Mouse (Mus musculus) central nervous system, embryonic 11.5 days (tissue): ENCODE measurements around the gene Lrrc36. TPM values are rescaled to one million over a fixed set of nuclear protein-coding genes. Genes with fewer than 3 reads are reported as not detected.

Experiments
- polyA plus RNA-seq: library from polyadenylated mRNA; depleted of rRNA; stranded (reverse); fragments of >200 nt; gene quantifications from 2 replicates; pipeline ENCODE4 v1.2.3, GENCODE M21; 2012; rRNA removed

The Lrrc36 gene
- polyA plus RNA-seq = 2.1 and 4.3 TPM in 2 replicates

GRCm38 (mm10) chr8:105413391-105413790 is at the start of gene Lrrc36, which contains the start of gene Kctd19:
TSS of gene Lrrc36 (plus strand) at chr8:105413571.
TSS of gene Kctd19 (minus strand) at chr8:105413502.

GRCm38 (mm10) chr8:105373032-105373431 is 40.3 kb upstream of the Lrrc36 start, which contains the start of gene Plekhg4:
TSS of gene Plekhg4 (plus strand) at chr8:105373274.

GRCm38 (mm10) chr8:105471314-105472015 is 58.1 kb downstream of the Lrrc36 start, which contains the start of gene Tppp3:
TSS of gene Tppp3 (minus strand) at chr8:105471526.

GRCm38 (mm10) chr8:105496439-105497180 is 83.2 kb downstream of the Lrrc36 start, which contains the start of gene Zdhhc1:
TSS of gene Zdhhc1 (minus strand) at chr8:105496902.

Other genes with a start within 250 kb of the Lrrc36 start
- gene Cbfb, start 242.9 kb upstream of the Lrrc36 start, polyA plus RNA-seq = 33.6 and 64.2 TPM in 2 replicates
- gene D230025D16Rik, start 188.4 kb upstream of the Lrrc36 start, polyA plus RNA-seq = 19.5 and 27.4 TPM in 2 replicates
- 5.5 and 7.9 TPM in 2 replicates for gene B3gnt9, start 158.4 kb upstream of the Lrrc36 start, polyA plus RNA-seq
- 7.0 and 9.8 TPM in 2 replicates for gene Tradd, start 149.0 kb upstream of the Lrrc36 start, polyA plus RNA-seq
- 0.94 and 1.1 TPM in 2 replicates for gene Fbxl8, start 148.9 kb upstream of the Lrrc36 start, polyA plus RNA-seq
- 0.14 and 0.31 TPM in 2 replicates for gene Hsf4, start 143.8 kb upstream of the Lrrc36 start, polyA plus RNA-seq
- 1.3 and 1.8 TPM in 2 replicates for gene Nol3, start 137.4 kb upstream of the Lrrc36 start, polyA plus RNA-seq
- 49.0 and 56.8 TPM in 2 replicates for gene 4931428F04Rik, start 123.7 kb upstream of the Lrrc36 start, polyA plus RNA-seq
- 11.9 and 13.4 TPM in 2 replicates for gene Exoc3l, start 117.5 kb upstream of the Lrrc36 start, polyA plus RNA-seq
- gene E2f4, start 115.9 kb upstream of the Lrrc36 start, polyA plus RNA-seq = 125 and 133 TPM in 2 replicates
- gene Elmo3, start 108.0 kb upstream of the Lrrc36 start, polyA plus RNA-seq = 2.1 and 3.4 TPM in 2 replicates
- 1.9 and 3.0 TPM in 2 replicates for gene Lrrc29, start 87.3 kb upstream of the Lrrc36 start, polyA plus RNA-seq
- gene Tmem208, start 87.2 kb upstream of the Lrrc36 start, polyA plus RNA-seq = 51.1 and 89.1 TPM in 2 replicates
- 18.4 and 21.0 TPM in 2 replicates for gene Fhod1, start 65.6 kb upstream of the Lrrc36 start, polyA plus RNA-seq
- 28.6 and 31.2 TPM in 2 replicates for gene Slc9a5, start 64.7 kb upstream of the Lrrc36 start, polyA plus RNA-seq
- gene Plekhg4, start 40.3 kb upstream of the Lrrc36 start, polyA plus RNA-seq = 3.6 and 3.9 TPM in 2 replicates
- gene Kctd19, start 69 bp upstream of the Lrrc36 start, polyA plus RNA-seq = not detected in 2 replicates
- gene Tppp3, start 58.0 kb downstream of the Lrrc36 start, polyA plus RNA-seq = 60.2 and 72.4 TPM in 2 replicates
- gene Zdhhc1, start 83.3 kb downstream of the Lrrc36 start, polyA plus RNA-seq = 34.5 and 38.7 TPM in 2 replicates
- 19.6 and 32.8 TPM in 2 replicates for gene Hsd11b2, start 105.2 kb downstream of the Lrrc36 start, polyA plus RNA-seq
- gene Atp6v0d1, start 152.5 kb downstream of the Lrrc36 start, polyA plus RNA-seq = 81.3 and 99.4 TPM in 2 replicates
- 12.4 and 17.6 TPM in 2 replicates for gene Ripor1, start 191.7 kb downstream of the Lrrc36 start, polyA plus RNA-seq
- 66.2 and 134 TPM in 2 replicates for gene Ctcf, start 223.0 kb downstream of the Lrrc36 start, polyA plus RNA-seq
- 0.31 and 0.57 TPM in 2 replicates for gene Agrp, start 223.8 kb downstream of the Lrrc36 start, polyA plus RNA-seq